Mouse (Mus musculus): Measurements from ENCODE around the gene Pank4. TPM values are rescaled to one million over a fixed set of nuclear protein-coding genes. Genes with fewer than 3 reads are reported as not detected.

The Pank4 gene
- polyA plus RNA-seq, 1 experiment from 2014 or later, result 46.3 TPM

- H3K27ac ChIP-seq, result no peak overlapping the region
- no peaks in the 10 kb centered on the region for H3K9me3 ChIP-seq
- H3K4me3 ChIP-seq, result peak overlapping the region; percentile 39
- peak overlapping the region; percentile 63 for H3K4me2 ChIP-seq (replicated peaks)
- H3K9ac ChIP-seq, result peak overlapping the region; percentile 43; the same call in 1 of the 2 replicates
- H3K4me1 ChIP-seq, result peaks cover 41% of the 10 kb centered on the region
- WGBS, result 2% methylated on average over 8 of the region's 8 CpGs
- peaks cover 11% of the 10 kb centered on the region; the same call in 1 of the 2 replicates for H3K27me3 ChIP-seq (replicated peaks)
- peak; percentile 62 for ATAC-seq (ENCODE audit: low FRiP score, low read depth)
- H3K36me3 ChIP-seq, result no peaks in the 10 kb centered on the region
These were observed 17.6 kb upstream of the Pank4 start for GRCm38 (mm10) chr4:154946319-154946718.

GRCm38 (mm10) chr4:154948066-154948939, 15.6 kb upstream of the Pank4 start:
- Histone ChIP-seq H3K9ac (no peak overlapping the region), H3K27me3 (replicated peaks) (peaks cover 15% of the 10 kb centered on the region; the same call in 1 of the 2 replicates), H3K4me3 (no peak overlapping the region), H3K4me1 (peaks cover 56% of the 10 kb centered on the region), H3K36me3 (no peaks in the 10 kb centered on the region), H3K27ac (peak overlapping the region; percentile 77), H3K4me2 (replicated peaks) (peak overlapping the region; percentile 42), H3K9me3 (no peaks in the 10 kb centered on the region)
- peak; percentile 51 for ATAC-seq (ENCODE audit: low FRiP score, low read depth)
- 42% methylated on average over 14 of the region's 14 CpGs for WGBS

GRCm38 (mm10) chr4:154948940-154949588, 14.9 kb upstream of the Pank4 start:
- Histone ChIP-seq H3K4me3 (no peak overlapping the region), H3K27ac (peak overlapping the region; percentile 77)
- ATAC-seq (ENCODE audit: low FRiP score, low read depth), result no peak

GRCm38 (mm10) chr4:154949589-154949982, 14.3 kb upstream of the Pank4 start:
- no peak for ATAC-seq (ENCODE audit: low FRiP score, low read depth)
- no peak overlapping the region for H3K27ac ChIP-seq
- WGBS, result 10% methylated on average over 16 of the region's 16 CpGs
- peak overlapping the region; percentile 42 for H3K4me2 ChIP-seq (replicated peaks)
- H3K27me3 ChIP-seq (replicated peaks), result peaks cover 16% of the 10 kb centered on the region; the same call in 1 of the 2 replicates
- H3K9me3 ChIP-seq, result no peaks in the 10 kb centered on the region
- 0 out of 2 replicates have a peak overlapping the region, but pooled peaks have one; percentile 26 for H3K9ac ChIP-seq
- peaks cover 59% of the 10 kb centered on the region for H3K4me1 ChIP-seq
- H3K4me3 ChIP-seq, result no peak overlapping the region
- H3K36me3 ChIP-seq, result no peaks in the 10 kb centered on the region

More at GRCm38 (mm10) chr4:154948940-154949588, 14.9 kb upstream of the Pank4 start:
- no peak overlapping the region for H3K9ac ChIP-seq
- H3K27me3 ChIP-seq (replicated peaks), result peaks cover 15% of the 10 kb centered on the region; the same call in 1 of the 2 replicates
- peaks cover 59% of the 10 kb centered on the region for H3K4me1 ChIP-seq
- WGBS, result 50% methylated on average over 6 of the region's 6 CpGs
- H3K9me3 ChIP-seq, result no peaks in the 10 kb centered on the region
- H3K4me2 ChIP-seq (replicated peaks), result peak overlapping the region; percentile 42
- H3K36me3 ChIP-seq, result no peaks in the 10 kb centered on the region

- Histone ChIP-seq H3K4me1 (peaks cover 54% of the 10 kb centered on the region), H3K4me2 (replicated peaks) (peak overlapping the region; percentile 46), H3K4me3 (no peak overlapping the region), H3K27me3 (replicated peaks) (peaks cover 28% of the 10 kb centered on the region; the same call in 1 of the 2 replicates), H3K27ac (no peak overlapping the region), H3K9ac (no peak overlapping the region), H3K36me3 (no peaks in the 10 kb centered on the region), H3K9me3 (no peaks in the 10 kb centered on the region)
- peak; percentile 61 for ATAC-seq (ENCODE audit: low FRiP score, low read depth)
- 1% methylated on average over 26 of the region's 26 CpGs for WGBS
These were observed 11.3 kb upstream of the Pank4 start for GRCm38 (mm10) chr4:154952461-154953241.

GRCm38 (mm10) chr4:154956604-154957003, 7.3 kb upstream of the Pank4 start:
- 0 out of 2 replicates have a peak overlapping the region, but pooled peaks have one; percentile 85 for H3K4me2 ChIP-seq (replicated peaks)
- peaks cover 46% of the 10 kb centered on the region for H3K27me3 ChIP-seq (replicated peaks)
- no peak for ATAC-seq (ENCODE audit: low FRiP score, low read depth)

GRCm38 (mm10) chr4:154957289-154957993, 6.5 kb upstream of the Pank4 start:
- Histone ChIP-seq H3K9ac (no peak overlapping the region), H3K4me3 (no peak overlapping the region), H3K36me3 (no peaks in the 10 kb centered on the region; the same call in 1 of the 2 replicates), H3K27ac (no peak overlapping the region), H3K4me1 (peaks cover 66% of the 10 kb centered on the region), H3K27me3 (replicated peaks) (peaks cover 45% of the 10 kb centered on the region), H3K4me2 (replicated peaks) (peak overlapping the region; percentile 85), H3K9me3 (no peaks in the 10 kb centered on the region)
- WGBS, result 31% methylated on average over 13 of the region's 13 CpGs
- no peak for ATAC-seq (ENCODE audit: low FRiP score, low read depth)

More at GRCm38 (mm10) chr4:154956604-154957003, 7.3 kb upstream of the Pank4 start:
- H3K9me3 ChIP-seq, result no peaks in the 10 kb centered on the region
- H3K4me1 ChIP-seq, result peaks cover 66% of the 10 kb centered on the region
- H3K4me3 ChIP-seq, result no peak overlapping the region
- H3K9ac ChIP-seq, result no peak overlapping the region
- H3K36me3 ChIP-seq, result no peaks in the 10 kb centered on the region; the same call in 1 of the 2 replicates
- H3K27ac ChIP-seq, result no peak overlapping the region
- WGBS, result 27% methylated on average over 9 of the region's 9 CpGs

GRCm38 (mm10) chr4:154958171-154958570, 5.8 kb upstream of the Pank4 start:
- ATAC-seq (ENCODE audit: low FRiP score, low read depth), result peak; percentile 56
- H3K4me3 ChIP-seq, result no peak overlapping the region
- H3K36me3 ChIP-seq, result no peaks in the 10 kb centered on the region; the same call in 1 of the 2 replicates
- H3K4me2 ChIP-seq (replicated peaks), result peak overlapping the region; percentile 85
- WGBS, result 0% methylated on average over 15 of the region's 15 CpGs
- H3K9ac ChIP-seq, result 0 out of 2 replicates have a peak overlapping the region, but pooled peaks have one; percentile 30
- H3K4me1 ChIP-seq, result peaks cover 66% of the 10 kb centered on the region
- peak overlapping the region; percentile 20; the same call in 1 of the 2 replicates for H3K27ac ChIP-seq
- H3K9me3 ChIP-seq, result no peaks in the 10 kb centered on the region
- peaks cover 43% of the 10 kb centered on the region for H3K27me3 ChIP-seq (replicated peaks)

GRCm38 (mm10) chr4:154958621-154959020, 5.3 kb upstream of the Pank4 start:
- H3K4me1 ChIP-seq, result peaks cover 67% of the 10 kb centered on the region
- H3K9me3 ChIP-seq, result no peaks in the 10 kb centered on the region
- H3K36me3 ChIP-seq, result no peaks in the 10 kb centered on the region; the same call in 1 of the 2 replicates
- peak overlapping the region; percentile 85 for H3K4me2 ChIP-seq (replicated peaks)
- H3K4me3 ChIP-seq, result no peak overlapping the region
- H3K27me3 ChIP-seq (replicated peaks), result peaks cover 43% of the 10 kb centered on the region
- peak overlapping the region; percentile 20; the same call in 1 of the 2 replicates for H3K27ac ChIP-seq
- 0 out of 2 replicates have a peak overlapping the region, but pooled peaks have one; percentile 30 for H3K9ac ChIP-seq
- no peak for ATAC-seq (ENCODE audit: low FRiP score, low read depth)
- 6% methylated on average over 8 of the region's 8 CpGs for WGBS

- peak overlapping the region; percentile 95 for H3K27ac ChIP-seq
- peaks cover 36% of the 10 kb centered on the region for H3K27me3 ChIP-seq (replicated peaks)
- H3K4me3 ChIP-seq, result peak overlapping the region; percentile 80
- H3K9ac ChIP-seq, result peak overlapping the region; percentile 98
- peak overlapping the region; percentile 85 for H3K4me2 ChIP-seq (replicated peaks)
- 13% methylated on average over 20 of the region's 20 CpGs for WGBS
- H3K9me3 ChIP-seq, result no peaks in the 10 kb centered on the region
- H3K4me1 ChIP-seq, result peaks cover 72% of the 10 kb centered on the region
- peak; percentile 57; the same call in 1 of the 2 replicates for ATAC-seq (ENCODE audit: low FRiP score, low read depth)
- no peaks in the 10 kb centered on the region; the same call in 1 of the 2 replicates for H3K36me3 ChIP-seq
These were observed 3.8 kb upstream of the Pank4 start for GRCm38 (mm10) chr4:154960021-154960689.
